Mouse (Mus musculus): ENCODE measurements around the gene Sppl2b. TPM values are rescaled to one million over a fixed set of nuclear protein-coding genes. Genes with fewer than 3 reads are reported as not detected.

The Sppl2b gene
- polyA plus RNA-seq, 1 experiment: 127 TPM

- WGBS: 92% methylated on average over 19 of the region's 19 CpGs
- peaks cover 9% of the 10 kb centered on the region for H3K36me3 ChIP-seq (ENCODE audit: control insufficient read depth, insufficient read depth, low read length)
- TF ChIP-seq CTCF (IDR thresholded peaks at IDR 0.05; ENCODE audit: extremely low read depth, insufficient read depth, insufficient read length, insufficient replicate concordance): no peak
- no peak for TF ChIP-seq POLR2A (IDR thresholded peaks at IDR 0.05; ENCODE audit: low read depth, low read length)
- peaks cover 6% of the 10 kb centered on the region for H3K4me1 ChIP-seq (ENCODE audit: control insufficient read depth, insufficient read depth, insufficient read length)
- no peaks in the 10 kb centered on the region for H3K27me3 ChIP-seq (ENCODE audit: control insufficient read depth, insufficient read depth, low read length)
- no peak overlapping the region for H3K4me3 ChIP-seq (ENCODE audit: extremely low read depth, insufficient read depth, insufficient read length)
- DNase-seq (ENCODE audit: low read depth in 1 of 2, low spot score in 2 of 2): no peak
- 0 out of 2 replicates have a peak overlapping the region, but pooled peaks have one; percentile 16 for H3K27ac ChIP-seq (ENCODE audit: insufficient read depth, low read length)
These were observed 46.6 kb downstream of the Sppl2b start for GRCm38 (mm10) chr10:80901409-80902272.

GRCm38 (mm10) chr10:80902273-80902940 lies 47.3 kb downstream of the Sppl2b start:
- peaks cover 6% of the 10 kb centered on the region for H3K4me1 ChIP-seq (ENCODE audit: control insufficient read depth, insufficient read depth, insufficient read length)
- no peaks in the 10 kb centered on the region for H3K27me3 ChIP-seq (ENCODE audit: control insufficient read depth, insufficient read depth, low read length)
- DNase-seq (ENCODE audit: low read depth in 1 of 2, low spot score in 2 of 2): no peak
- WGBS: 92% methylated on average over 9 of the region's 9 CpGs
- H3K4me3 ChIP-seq (ENCODE audit: extremely low read depth, insufficient read depth, insufficient read length): no peak overlapping the region
- H3K27ac ChIP-seq (ENCODE audit: insufficient read depth, low read length): no peak overlapping the region
- TF ChIP-seq CTCF (IDR thresholded peaks at IDR 0.05; ENCODE audit: extremely low read depth, insufficient read depth, insufficient read length, insufficient replicate concordance) (no peak), POLR2A (IDR thresholded peaks at IDR 0.05; ENCODE audit: low read depth, low read length) (no peak)
- peaks cover 11% of the 10 kb centered on the region for H3K36me3 ChIP-seq (ENCODE audit: control insufficient read depth, insufficient read depth, low read length)

DNA sequence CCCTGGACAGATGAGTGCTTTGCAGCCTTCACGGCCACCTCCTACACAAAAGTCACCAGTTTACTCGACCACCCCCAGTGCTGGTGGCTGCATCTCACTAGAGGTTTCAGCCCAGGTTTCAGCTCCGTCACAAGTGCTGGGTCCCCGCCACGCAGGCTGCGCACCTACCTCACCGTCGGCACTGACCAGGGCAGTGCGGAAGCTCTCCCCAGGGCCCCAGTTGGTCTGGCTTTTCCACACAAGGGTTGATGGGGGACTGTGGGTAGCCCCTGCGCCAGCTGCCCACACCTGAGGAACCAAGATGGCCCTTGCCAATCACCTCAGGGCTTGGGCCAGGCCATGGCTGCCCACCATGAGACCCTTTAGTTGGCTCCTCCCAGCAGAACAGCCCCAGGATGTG lies 48.2 kb downstream of the Sppl2b start:
- H3K27me3 ChIP-seq (ENCODE audit: control insufficient read depth, insufficient read depth, low read length): no peaks in the 10 kb centered on the region
- WGBS: 94% methylated on average over 10 of the region's 10 CpGs
- H3K4me1 ChIP-seq (ENCODE audit: control insufficient read depth, insufficient read depth, insufficient read length): peaks cover 6% of the 10 kb centered on the region
- H3K27ac ChIP-seq (ENCODE audit: insufficient read depth, low read length): no peak overlapping the region
- no peak for TF ChIP-seq CTCF (IDR thresholded peaks at IDR 0.05; ENCODE audit: extremely low read depth, insufficient read depth, insufficient read length, insufficient replicate concordance)
- TF ChIP-seq POLR2A (IDR thresholded peaks at IDR 0.05; ENCODE audit: low read depth, low read length): no peak
- no peak for DNase-seq (ENCODE audit: low read depth in 1 of 2, low spot score in 2 of 2)
- no peak overlapping the region for H3K4me3 ChIP-seq (ENCODE audit: extremely low read depth, insufficient read depth, insufficient read length)
- peaks cover 7% of the 10 kb centered on the region for H3K36me3 ChIP-seq (ENCODE audit: control insufficient read depth, insufficient read depth, low read length)

DNA sequence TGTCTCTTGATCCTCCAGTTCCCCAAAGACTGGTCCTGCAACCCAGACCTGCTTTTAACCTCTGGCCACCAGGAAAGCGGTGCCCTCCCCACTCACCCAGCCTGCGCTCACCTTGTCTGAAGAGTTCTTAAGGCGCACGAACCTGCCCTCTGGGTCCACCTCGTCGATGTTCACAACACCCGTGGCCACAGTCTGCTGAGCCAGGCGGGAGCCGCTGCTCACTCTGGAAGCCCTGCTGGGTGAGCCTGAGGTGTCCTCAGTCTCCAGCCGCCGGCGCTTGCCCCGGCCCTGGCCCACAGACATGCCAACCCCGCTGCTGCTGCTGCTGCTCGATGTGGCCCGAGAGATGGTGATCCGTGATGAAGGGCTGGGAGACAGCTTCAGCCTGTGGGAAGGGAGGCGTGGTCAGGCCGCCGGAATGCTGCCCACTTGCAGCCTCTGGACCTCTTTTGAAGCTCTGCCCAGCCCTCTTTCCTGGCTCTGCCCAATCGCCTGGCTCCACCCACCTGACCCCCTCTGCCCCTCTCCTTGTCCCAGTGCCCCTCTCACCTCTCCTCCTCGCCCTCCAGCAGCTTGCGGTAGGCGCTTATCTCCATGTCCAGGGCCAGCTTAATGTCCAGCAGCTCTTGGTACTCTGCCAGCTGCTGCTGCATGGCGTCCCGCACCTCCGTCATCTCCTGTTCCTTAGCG lies 49.1 kb downstream of the Sppl2b start:
- no peaks in the 10 kb centered on the region for H3K27me3 ChIP-seq (ENCODE audit: control insufficient read depth, insufficient read depth, low read length)
- peaks cover 7% of the 10 kb centered on the region for H3K36me3 ChIP-seq (ENCODE audit: control insufficient read depth, insufficient read depth, low read length)
- H3K4me3 ChIP-seq (ENCODE audit: extremely low read depth, insufficient read depth, insufficient read length): no peak overlapping the region
- H3K4me1 ChIP-seq (ENCODE audit: control insufficient read depth, insufficient read depth, insufficient read length): peaks cover 6% of the 10 kb centered on the region
- WGBS: 93% methylated on average over 28 of the region's 28 CpGs
- TF ChIP-seq POLR2A (IDR thresholded peaks at IDR 0.05; ENCODE audit: low read depth, low read length) (no peak), CTCF (IDR thresholded peaks at IDR 0.05; ENCODE audit: extremely low read depth, insufficient read depth, insufficient read length, insufficient replicate concordance) (no peak)
- H3K27ac ChIP-seq (ENCODE audit: insufficient read depth, low read length): no peak overlapping the region
- DNase-seq (ENCODE audit: low read depth in 1 of 2, low spot score in 2 of 2): no peak

- Histone ChIP-seq H3K36me3 (ENCODE audit: control insufficient read depth, insufficient read depth, low read length) (peaks cover 7% of the 10 kb centered on the region), H3K27ac (ENCODE audit: insufficient read depth, low read length) (no peak overlapping the region), H3K4me1 (ENCODE audit: control insufficient read depth, insufficient read depth, insufficient read length) (peaks cover 4% of the 10 kb centered on the region), H3K4me3 (ENCODE audit: extremely low read depth, insufficient read depth, insufficient read length) (no peak overlapping the region), H3K27me3 (ENCODE audit: control insufficient read depth, insufficient read depth, low read length) (no peaks in the 10 kb centered on the region)
- TF ChIP-seq POLR2A (IDR thresholded peaks at IDR 0.05; ENCODE audit: low read depth, low read length) (no peak), CTCF (IDR thresholded peaks at IDR 0.05; ENCODE audit: extremely low read depth, insufficient read depth, insufficient read length, insufficient replicate concordance) (no peak)
- no peak for DNase-seq (ENCODE audit: low read depth in 1 of 2, low spot score in 2 of 2)
- 97% methylated on average over 11 of the region's 11 CpGs for WGBS
These were observed 49.6 kb downstream of the Sppl2b start for GRCm38 (mm10) chr10:80904709-80905108.

DNA sequence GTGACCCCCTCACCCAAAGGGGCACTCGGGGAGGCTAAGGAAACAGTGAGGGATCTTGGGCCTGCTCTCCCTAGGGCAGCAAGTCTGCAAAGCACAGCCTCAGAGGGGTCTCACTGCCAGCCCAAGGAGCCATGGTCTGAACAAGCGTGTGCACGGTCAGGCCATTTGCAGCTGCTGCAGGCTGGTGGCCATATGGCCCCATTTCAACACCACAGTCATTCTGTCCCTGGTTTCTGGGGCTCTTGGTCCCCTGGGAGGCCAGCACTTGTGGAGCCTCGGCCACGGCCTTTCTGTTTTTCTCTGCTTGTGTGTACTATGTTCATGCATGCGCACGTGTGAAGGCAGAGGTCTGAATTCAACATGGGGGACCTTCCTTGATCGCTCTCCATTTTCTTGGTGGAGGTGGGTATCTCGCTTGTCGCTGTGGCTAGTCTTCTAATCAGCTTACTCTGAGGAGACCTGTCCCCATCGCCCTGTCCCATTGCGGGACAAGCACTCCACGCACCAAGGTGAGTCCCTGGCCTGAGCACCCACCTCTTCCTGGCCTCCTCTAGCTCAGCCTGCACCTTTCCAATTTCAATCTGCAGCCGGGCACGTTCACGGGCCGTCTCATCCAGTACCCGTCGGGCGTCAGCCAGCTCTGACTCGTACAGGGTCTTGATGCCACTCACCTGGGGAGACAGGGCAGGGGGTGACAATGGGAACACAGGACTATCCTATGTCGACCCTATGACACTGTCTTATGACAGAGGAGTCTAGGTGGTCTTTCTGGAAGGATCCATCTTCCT lies 54.5 kb downstream of the Sppl2b start:
- no peak overlapping the region for H3K4me3 ChIP-seq (ENCODE audit: extremely low read depth, insufficient read depth, insufficient read length)

More for the DNA sequence above, 54.5 kb downstream of the Sppl2b start:
- H3K27ac ChIP-seq (ENCODE audit: insufficient read depth, low read length): no peak overlapping the region
- 96% methylated on average over 22 of the region's 22 CpGs for WGBS
- no peaks in the 10 kb centered on the region; the same call in 1 of the 2 replicates for H3K4me1 ChIP-seq (ENCODE audit: control insufficient read depth, insufficient read depth, insufficient read length)
- DNase-seq (ENCODE audit: low read depth in 1 of 2, low spot score in 2 of 2): no peak
- peaks cover 4% of the 10 kb centered on the region; the same call in 1 of the 2 replicates for H3K36me3 ChIP-seq (ENCODE audit: control insufficient read depth, insufficient read depth, low read length)
- H3K27me3 ChIP-seq (ENCODE audit: control insufficient read depth, insufficient read depth, low read length): no peaks in the 10 kb centered on the region
- TF ChIP-seq POLR2A (IDR thresholded peaks at IDR 0.05; ENCODE audit: low read depth, low read length) (no peak), CTCF (IDR thresholded peaks at IDR 0.05; ENCODE audit: extremely low read depth, insufficient read depth, insufficient read length, insufficient replicate concordance) (no peak)
